Mouse (Mus musculus): Measurements from ENCODE around the gene Epb41l1. TPM values are rescaled to one million over a fixed set of nuclear protein-coding genes. Genes with fewer than 3 reads are reported as not detected.
A peak's percentile ranks its signal among the peaks of the same experiment; 100 is the strongest.

Epb41l1 gene
- total and polyA plus RNA-seq, 2 experiments from 2014 or later: 10.7 to 259 TPM

DNA sequence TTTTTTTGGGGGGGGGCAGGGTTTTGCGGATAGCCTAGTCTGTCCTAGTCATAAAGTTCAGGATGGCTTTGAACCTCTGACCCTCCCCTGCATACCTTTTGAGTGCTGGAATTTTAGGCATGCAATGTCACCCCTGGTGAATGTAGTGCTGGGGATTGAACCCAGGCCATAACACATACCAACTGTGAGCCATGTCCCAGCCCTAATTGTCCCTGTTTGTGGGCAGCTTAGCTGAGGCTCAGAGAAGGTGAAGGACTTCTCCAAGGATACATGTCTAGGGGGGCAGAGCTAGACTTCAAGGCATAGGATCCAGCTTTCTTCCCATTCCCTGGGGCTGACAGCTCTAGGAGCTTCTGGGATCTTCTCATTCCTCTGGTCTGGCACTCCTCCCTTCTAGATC lies 22.6 kb downstream of the Epb41l1 start:
- no peak for DNase-seq (ENCODE audit: low spot score)
- no peak for ATAC-seq
- H3K36me3 ChIP-seq (ENCODE audit: insufficient read depth, low read length): no peaks in the 10 kb centered on the region; the same call in 1 of the 2 replicates
- no peak for TF ChIP-seq CTCF (IDR thresholded peaks at IDR 0.05; ENCODE audit: low read depth)
- H3K4me2 ChIP-seq (ENCODE audit: low read depth, low read length): no peak overlapping the region
- no peaks in the 10 kb centered on the region for H3K4me1 ChIP-seq (ENCODE audit: insufficient read depth, low read length)
- H3K9ac ChIP-seq (replicated peaks; ENCODE audit: low read length): no peak overlapping the region
- H3K27me3 ChIP-seq (ENCODE audit: insufficient read depth, low read length): no peaks in the 10 kb centered on the region
- no peak overlapping the region for H3K4me3 ChIP-seq (ENCODE audit: low read length)
- 72% methylated on average over 1 of the region's 1 CpGs for WGBS
- no peaks in the 10 kb centered on the region for H3K9me3 ChIP-seq (ENCODE audit: low read length)
- H3K27ac ChIP-seq: no peak overlapping the region

DNA sequence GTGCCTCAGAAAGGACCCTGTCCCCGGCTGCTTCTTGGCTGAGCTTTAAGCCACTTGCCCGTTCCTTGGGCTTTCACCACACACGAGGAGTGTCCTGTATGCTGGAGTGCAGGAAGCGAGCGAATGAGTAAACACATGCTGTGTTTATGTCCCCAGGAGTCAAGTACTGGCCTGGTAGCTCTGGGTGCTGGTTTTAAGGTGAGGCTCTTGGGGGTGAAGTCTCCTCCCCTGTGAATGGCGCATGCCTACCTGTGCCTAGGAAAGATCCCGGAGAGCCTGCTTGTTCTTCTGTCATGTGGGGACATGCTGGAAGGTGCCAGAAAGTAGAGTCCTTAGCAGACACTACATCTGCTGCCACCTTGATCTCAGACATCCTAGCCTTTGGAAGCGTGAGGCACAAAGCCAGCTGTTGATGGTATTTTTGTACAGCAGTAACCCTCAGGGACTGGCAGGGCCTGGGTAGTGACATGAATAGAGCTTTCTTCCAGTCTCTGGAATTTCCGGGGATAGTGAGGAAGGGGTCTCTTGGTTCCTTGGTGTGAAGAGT lies 25.9 kb downstream of the Epb41l1 start:
- no peak for TF ChIP-seq CTCF (IDR thresholded peaks at IDR 0.05; ENCODE audit: low read depth)
- Histone ChIP-seq H3K36me3 (ENCODE audit: insufficient read depth, low read length) (no peaks in the 10 kb centered on the region; the same call in 1 of the 2 replicates), H3K9ac (replicated peaks; ENCODE audit: low read length) (no peak overlapping the region), H3K27me3 (ENCODE audit: insufficient read depth, low read length) (no peaks in the 10 kb centered on the region), H3K27ac (no peak overlapping the region), H3K9me3 (ENCODE audit: low read length) (no peaks in the 10 kb centered on the region), H3K4me1 (ENCODE audit: insufficient read depth, low read length) (no peaks in the 10 kb centered on the region), H3K4me2 (ENCODE audit: low read depth, low read length) (no peak overlapping the region), H3K4me3 (ENCODE audit: low read length) (no peak overlapping the region)
- ATAC-seq: no peak
- WGBS: 81% methylated on average over 9 of the region's 9 CpGs
- no peak for DNase-seq (ENCODE audit: low spot score)

DNA sequence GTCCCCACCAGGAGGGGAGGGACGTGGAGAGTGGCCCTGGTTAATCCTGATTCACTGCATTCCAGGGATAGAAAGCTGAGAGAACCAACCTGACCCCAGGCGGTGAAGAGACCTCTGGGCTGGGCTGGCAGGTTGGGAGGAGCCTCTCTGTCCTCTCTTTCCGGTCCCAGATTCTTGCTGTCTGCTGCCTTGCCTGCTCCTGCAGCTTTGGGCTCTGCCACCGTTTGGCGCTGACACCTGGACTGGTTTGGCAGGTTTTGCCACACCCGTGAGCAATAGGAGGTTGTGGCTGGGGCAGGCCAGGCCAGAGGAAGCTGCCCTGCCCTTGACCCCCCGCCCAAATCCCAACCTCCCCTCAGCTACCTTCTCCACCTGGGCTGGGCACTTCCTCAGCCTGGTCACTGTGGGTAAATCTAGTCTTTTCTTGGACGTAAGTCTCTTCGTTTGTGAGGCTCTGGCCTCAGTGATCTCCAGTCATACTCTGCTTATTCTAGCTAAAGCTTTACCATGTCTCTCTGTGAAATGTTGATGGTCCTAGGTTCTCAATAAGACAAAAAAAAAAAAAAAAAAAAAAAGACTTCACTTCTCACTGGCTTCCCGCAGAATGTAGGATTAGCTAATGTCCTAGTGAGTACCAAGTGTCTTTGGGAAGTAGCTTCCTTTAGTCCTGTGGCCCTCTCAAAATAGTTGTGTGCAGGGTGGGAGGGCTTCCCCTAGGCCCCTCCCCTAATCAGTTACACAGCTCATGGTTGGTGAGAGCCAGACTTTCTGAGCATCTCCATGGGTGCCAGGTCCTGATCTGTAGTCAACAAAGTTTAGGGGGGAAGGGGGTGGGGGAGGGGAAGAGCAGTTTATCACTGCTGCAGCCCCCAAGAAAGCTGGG lies 26.9 kb downstream of the Epb41l1 start:
- H3K9ac ChIP-seq (replicated peaks; ENCODE audit: low read length): no peak overlapping the region
- H3K4me3 ChIP-seq (ENCODE audit: low read length): no peak overlapping the region
- H3K27ac ChIP-seq: no peak overlapping the region
- no peak for TF ChIP-seq CTCF (IDR thresholded peaks at IDR 0.05; ENCODE audit: low read depth)
- WGBS: 20% methylated on average over 10 of the region's 10 CpGs
- H3K27me3 ChIP-seq (ENCODE audit: insufficient read depth, low read length): no peaks in the 10 kb centered on the region
- no peaks in the 10 kb centered on the region for H3K4me1 ChIP-seq (ENCODE audit: insufficient read depth, low read length)
- H3K36me3 ChIP-seq (ENCODE audit: insufficient read depth, low read length): no peaks in the 10 kb centered on the region; the same call in 1 of the 2 replicates
- H3K9me3 ChIP-seq (ENCODE audit: low read length): no peaks in the 10 kb centered on the region
- ATAC-seq (no peak), DNase-seq (ENCODE audit: low spot score) (no peak)
- no peak overlapping the region for H3K4me2 ChIP-seq (ENCODE audit: low read depth, low read length)

DNA sequence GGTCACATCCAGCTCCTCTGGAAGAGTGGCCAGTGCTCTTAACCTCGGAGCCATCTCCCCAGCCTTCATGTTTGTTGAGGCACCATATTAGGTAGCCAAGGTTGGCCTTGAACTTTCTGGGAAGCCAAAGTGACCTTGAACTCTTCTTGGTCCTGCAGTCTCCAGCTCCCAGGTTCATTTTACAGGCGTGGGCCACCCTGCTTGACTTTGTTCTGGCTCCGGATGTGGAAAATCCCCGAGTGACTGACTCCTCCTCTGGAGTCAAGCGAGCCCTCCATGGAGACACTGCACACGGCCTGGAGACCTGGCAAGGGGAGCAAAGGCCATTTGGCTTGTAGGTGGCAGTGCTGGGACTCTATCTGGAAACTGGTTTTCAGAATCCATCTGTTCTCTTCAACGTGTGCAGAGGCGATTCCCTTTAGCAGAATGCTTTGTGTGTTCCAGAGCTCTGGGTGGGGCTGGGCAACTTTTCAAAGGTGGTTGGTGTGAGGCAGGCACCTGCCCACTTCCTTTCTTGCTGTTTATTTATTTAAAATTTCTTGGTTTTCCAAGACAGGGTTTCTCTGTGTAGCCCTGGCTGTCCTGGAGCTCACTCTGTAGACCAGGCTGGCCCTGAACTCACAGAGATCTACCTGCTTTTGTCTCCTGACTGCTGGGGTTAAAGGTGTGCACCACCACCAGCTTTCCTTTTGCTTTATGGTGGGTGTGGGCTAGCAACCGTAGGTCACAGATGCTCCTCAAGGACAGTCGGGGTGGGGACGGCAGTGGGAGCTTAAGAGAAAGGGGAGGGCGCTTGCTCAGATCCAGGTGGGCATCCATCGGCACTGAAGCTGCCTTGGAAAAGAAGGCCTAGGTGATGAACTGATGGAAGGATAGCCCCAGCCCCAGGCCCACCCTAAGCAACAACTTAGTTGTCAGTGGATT lies 30.8 kb downstream of the Epb41l1 start:
- H3K9ac ChIP-seq (replicated peaks; ENCODE audit: low read length): no peak overlapping the region
- H3K9me3 ChIP-seq (ENCODE audit: low read length): no peaks in the 10 kb centered on the region
- no peak overlapping the region for H3K4me3 ChIP-seq (ENCODE audit: low read length)
- no peak overlapping the region for H3K4me2 ChIP-seq (ENCODE audit: low read depth, low read length)
- H3K27me3 ChIP-seq (ENCODE audit: insufficient read depth, low read length): no peaks in the 10 kb centered on the region
- H3K27ac ChIP-seq: no peak overlapping the region
- WGBS: 79% methylated on average over 13 of the region's 13 CpGs
- DNase-seq (ENCODE audit: low spot score) (no peak), ATAC-seq (0 out of 2 replicates have a peak, but pooled peaks have one; percentile 2)
- H3K4me1 ChIP-seq (ENCODE audit: insufficient read depth, low read length): no peaks in the 10 kb centered on the region
- no peak for TF ChIP-seq CTCF (IDR thresholded peaks at IDR 0.05; ENCODE audit: low read depth)
- no peaks in the 10 kb centered on the region for H3K36me3 ChIP-seq (ENCODE audit: insufficient read depth, low read length)

DNA sequence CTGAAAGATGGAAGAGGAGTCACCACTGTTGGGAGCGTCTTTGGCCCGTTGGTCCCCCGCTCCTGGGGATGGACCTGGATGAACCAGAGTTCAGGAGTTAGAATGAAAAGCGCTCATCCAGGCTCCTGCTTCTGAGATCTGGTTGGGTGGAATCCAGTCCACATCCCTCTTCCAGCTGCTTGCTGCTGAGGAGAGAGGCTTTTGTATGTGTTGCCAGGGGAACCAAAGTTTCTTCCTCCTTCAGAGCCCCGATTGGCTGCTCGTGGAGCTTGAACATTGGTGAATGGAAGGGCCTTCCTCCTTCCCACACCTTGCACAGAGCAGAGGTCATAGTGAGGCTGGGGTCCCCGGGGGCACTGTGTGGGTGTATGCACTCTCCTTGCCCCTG lies 31.4 kb downstream of the Epb41l1 start:
- DNase-seq (ENCODE audit: low spot score) (no peak), ATAC-seq (peak; percentile 24; the same call in 1 of the 2 replicates)
- WGBS: 37% methylated on average over 7 of the region's 7 CpGs

DNA sequence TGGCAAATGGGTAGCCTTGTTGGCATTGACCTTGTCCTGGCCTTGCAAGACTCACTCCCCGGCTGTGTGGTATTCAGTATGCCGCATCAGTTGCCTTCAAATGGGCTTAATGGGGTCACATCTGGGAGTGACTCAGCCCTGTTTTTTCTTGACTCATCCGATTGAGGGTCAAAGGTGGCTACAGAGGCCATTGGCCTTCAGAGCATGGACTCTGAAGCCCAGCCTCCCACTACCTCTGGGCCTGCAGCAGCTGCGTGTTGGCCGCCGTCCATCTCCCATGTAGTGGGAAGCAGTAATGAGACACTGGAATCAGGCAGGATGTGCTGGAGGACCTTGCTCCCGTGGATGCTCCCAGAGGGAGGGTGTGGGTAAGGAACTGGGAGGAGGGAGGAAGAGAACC lies 33.1 kb downstream of the Epb41l1 start:
- H3K27me3 ChIP-seq (ENCODE audit: insufficient read depth, low read length): no peaks in the 10 kb centered on the region
- WGBS: 77% methylated on average over 7 of the region's 7 CpGs
- H3K4me2 ChIP-seq (ENCODE audit: low read depth, low read length): no peak overlapping the region
- ATAC-seq: no peak
- no peaks in the 10 kb centered on the region for H3K9me3 ChIP-seq (ENCODE audit: low read length)
- H3K36me3 ChIP-seq (ENCODE audit: insufficient read depth, low read length): peaks cover 4% of the 10 kb centered on the region; the same call in 1 of the 2 replicates
- no peak for TF ChIP-seq CTCF (IDR thresholded peaks at IDR 0.05; ENCODE audit: low read depth)
- no peak overlapping the region for H3K27ac ChIP-seq
- no peak for DNase-seq (ENCODE audit: low spot score)
- peaks cover 5% of the 10 kb centered on the region; the same call in 1 of the 2 replicates for H3K4me1 ChIP-seq (ENCODE audit: insufficient read depth, low read length)
- no peak overlapping the region for H3K9ac ChIP-seq (replicated peaks; ENCODE audit: low read length)
- no peak overlapping the region for H3K4me3 ChIP-seq (ENCODE audit: low read length)

More for the DNA sequence above, 31.4 kb downstream of the Epb41l1 start:
- H3K9ac ChIP-seq (replicated peaks; ENCODE audit: low read length): no peak overlapping the region
- no peaks in the 10 kb centered on the region for H3K27me3 ChIP-seq (ENCODE audit: insufficient read depth, low read length)
- H3K27ac ChIP-seq: no peak overlapping the region
- peaks cover under 1% of the 10 kb centered on the region; the same call in 1 of the 2 replicates for H3K4me1 ChIP-seq (ENCODE audit: insufficient read depth, low read length)
- H3K36me3 ChIP-seq (ENCODE audit: insufficient read depth, low read length): peaks cover 4% of the 10 kb centered on the region; the same call in 1 of the 2 replicates
- H3K4me2 ChIP-seq (ENCODE audit: low read depth, low read length): no peak overlapping the region
- H3K9me3 ChIP-seq (ENCODE audit: low read length): no peaks in the 10 kb centered on the region
- no peak for TF ChIP-seq CTCF (IDR thresholded peaks at IDR 0.05; ENCODE audit: low read depth)
- no peak overlapping the region for H3K4me3 ChIP-seq (ENCODE audit: low read length)
